8 mouse cellular contexts compared by ENCODE assay signal in genomic region chr15:28024965-28025338, GRCm38 (mm10). TPM values are rescaled to one million over a fixed set of nuclear protein-coding genes. Genes with fewer than 3 reads are reported as not detected.
DNase-seq lines count a peak whose midpoint lies in the region; ATAC-seq and TF ChIP-seq lines count a peak whose summit lies in the region.

No protein-coding gene starts in this region.

- peak overlapping the region; percentile 95 for H3K9ac ChIP-seq in intestine, postnatal 0 days (ENCODE audit: low read depth, low read length)
- peak overlapping the region; percentile 50 for H3K9ac ChIP-seq in liver, embryonic 14.5 days (replicated peaks)
- peak overlapping the region; percentile 99 for H3K9ac ChIP-seq in neural tube, embryonic 13.5 days

- no peak for TF ChIP-seq EP300 in liver, embryonic 14.5 days (IDR thresholded peaks at IDR 0.05; ENCODE audit: low read depth)

- ATAC-seq in intestine, postnatal 0 days, result peak; percentile 28
- ATAC-seq in liver, embryonic 14.5 days (ENCODE audit: insufficient read depth), result peak; percentile 2; the same call in 1 of the 2 replicates
- ATAC-seq in neural tube, embryonic 13.5 days (ENCODE audit: low read depth), result peak; percentile 36

- peak; percentile 74 for DNase-seq in kidney, adult 18-20 months
- no peak for DNase-seq in kidney, adult 11 months
- peak; percentile 59 for DNase-seq in embryo, embryonic 10.5 days (ENCODE audit: low spot score)
- peak; percentile 30 to 58 for DNase-seq in gastrocnemius, postnatal 36 days
- no peak for DNase-seq in liver, embryonic 14.5 days (ENCODE audit: low read depth in 3 of 3, low spot score in 3 of 3)
- peak; percentile 5 to 12 for DNase-seq in thymus, adult 18-20 months

- H3K4me1 ChIP-seq in intestine, postnatal 0 days (replicated peaks; ENCODE audit: control insufficient read depth, insufficient read depth, low read length), result peaks cover 7% of the 10 kb centered on the region
- peaks cover 0 to 13% of the 10 kb centered on the region in 2 experiments; a peak in 3 of 4 replicates for H3K4me1 ChIP-seq in liver, embryonic 14.5 days (replicated peaks; ENCODE audit: control insufficient read depth in 2 of 2, insufficient read depth in 2 of 2, low read length in 1 of 2)
- peaks cover 50% of the 10 kb centered on the region for H3K4me1 ChIP-seq in neural tube, embryonic 13.5 days (replicated peaks)

- peak overlapping the region; percentile 87 for H3K4me3 ChIP-seq in intestine, postnatal 0 days (ENCODE audit: low read depth, low read length)
- peak overlapping the region; percentile 48 to 61 for H3K4me3 ChIP-seq in liver, embryonic 14.5 days (ENCODE audit: insufficient read depth in 1 of 2, low read depth in 2 of 2, low read length in 2 of 2)
- peak overlapping the region; percentile 97 for H3K4me3 ChIP-seq in neural tube, embryonic 13.5 days

- no peaks in the 10 kb centered on the region for H3K9me3 ChIP-seq in intestine, postnatal 0 days (ENCODE audit: control insufficient read depth)
- no peaks in the 10 kb centered on the region for H3K9me3 ChIP-seq in liver, embryonic 14.5 days (ENCODE audit: control insufficient read depth, low read length)
- H3K9me3 ChIP-seq in neural tube, embryonic 13.5 days, result no peaks in the 10 kb centered on the region

- under 1% methylated on average over 53 of the region's 54 CpGs for WGBS in intestine, postnatal 0 days
- WGBS in liver, embryonic 14.5 days (ENCODE audit: insufficient replicate concordance), result under 1% methylated on average over 51 of the region's 54 CpGs
- under 1% methylated on average over 54 of the region's 54 CpGs for WGBS in neural tube, embryonic 13.5 days

- no peaks in the 10 kb centered on the region for H3K36me3 ChIP-seq in intestine, postnatal 0 days (ENCODE audit: control insufficient read depth, insufficient read depth)
- no peaks in the 10 kb centered on the region for H3K36me3 ChIP-seq in liver, embryonic 14.5 days (replicated peaks; ENCODE audit: control insufficient read depth, insufficient read depth, low read depth)
- H3K36me3 ChIP-seq in neural tube, embryonic 13.5 days, result no peaks in the 10 kb centered on the region

- no peaks in the 10 kb centered on the region for H3K27me3 ChIP-seq in intestine, postnatal 0 days (replicated peaks; ENCODE audit: control insufficient read depth, insufficient read depth, low read length)
- peaks cover 55% of the 10 kb centered on the region for H3K27me3 ChIP-seq in liver, embryonic 14.5 days (ENCODE audit: control insufficient read depth, insufficient read depth, low read length)
- H3K27me3 ChIP-seq in neural tube, embryonic 13.5 days, result no peaks in the 10 kb centered on the region

- no peak for TF ChIP-seq CTCF in intestine, postnatal 0 days (IDR thresholded peaks at IDR 0.05; ENCODE audit: low read depth)
- no peak for TF ChIP-seq CTCF in liver, embryonic 14.5 days (IDR thresholded peaks at IDR 0.05; ENCODE audit: low read depth)

- H3K4me2 ChIP-seq in intestine, postnatal 0 days (replicated peaks; ENCODE audit: low read depth), result peak overlapping the region; percentile 97
- peak overlapping the region; percentile 67 for H3K4me2 ChIP-seq in liver, embryonic 14.5 days (ENCODE audit: low read depth)
- H3K4me2 ChIP-seq in neural tube, embryonic 13.5 days, result peak overlapping the region; percentile 89

- peak overlapping the region; percentile 96 for H3K27ac ChIP-seq in intestine, postnatal 0 days (ENCODE audit: low read depth, low read length)
- H3K27ac ChIP-seq in liver, embryonic 14.5 days, result no peak overlapping the region
- H3K27ac ChIP-seq in neural tube, embryonic 13.5 days (replicated peaks), result peak overlapping the region; percentile 99

- intact Hi-C loops in gastrocnemius, postnatal 36 days (cut with DNase I), result loop anchor here (2.0 to 5.0 kb wide), 2 partner anchors 42 to 106 kb away; no protein-coding TSS in a partner anchor

RNA-seq across cellular contexts. Expression of gene Trio, which starts 0.7 kb away (rescaled TPM):
- 10 to 100 TPM; 26.4 to 32.8 TPM for total RNA-seq in gastrocnemius, postnatal 36 days (2021)
- polyA plus RNA-seq in intestine, postnatal 0 days (2015; fragmentation: Nextera tagmentation; extraction: Ambion mirVana), result 10.0 and 11.8 TPM in 2 replicates
- polyA plus RNA-seq in liver, embryonic 14.5 days (2012; rRNA removed), result 4.9 and 6.0 TPM in 2 replicates
- polyA plus RNA-seq in liver, embryonic 14.5 days (2014; fragmentation: Nextera tagmentation; extraction: Ambion mirVana), result 2.6 and 2.7 TPM in 2 replicates
- polyA plus RNA-seq in neural tube, embryonic 13.5 days (2015; fragmentation: Nextera tagmentation; extraction: Ambion mirVana), result 32.9 and 38.6 TPM in 2 replicates

Comparison
In these comparisons a context has a peak if more than half of its experiments do, and no peak if none do; other contexts are left out.
1. DNase-seq: peak in kidney, adult 18-20 months (single experiment), embryo, embryonic 10.5 days (single experiment), gastrocnemius, postnatal 36 days (2 of 2) and thymus, adult 18-20 months (2 of 2); none in kidney, adult 11 months (single experiment) and liver, embryonic 14.5 days (0 of 3).
2. Peak in every context shown above with its lines, with median percentiles within 50 percentile points of each other: ATAC-seq, H3K4me2 ChIP-seq, H3K4me3 ChIP-seq and H3K9ac ChIP-seq.